Mouse (Mus musculus): ENCODE results near the gene D030056L22Rik. TPM values are rescaled to one million over a fixed set of nuclear protein-coding genes. Genes with fewer than 3 reads are reported as not detected.
A peak's percentile ranks its signal among the peaks of the same experiment; 100 is the strongest.
"Not testable (repeated sequence)": the region's sequence is repeated elsewhere in the genome, so short reads cannot be mapped to it uniquely, and the experiment has no call there.

Gene D030056L22Rik
- polyA plus RNA-seq, 1 experiment: 19.3 TPM

GRCm38 (mm10) chr19:18692176-18692575 is 20.8 kb upstream of the D030056L22Rik start:
- no peak for TF ChIP-seq CTCF (IDR thresholded peaks at IDR 0.05; ENCODE audit: borderline replicate concordance, insufficient read depth, low read length)
- no peak for TF ChIP-seq POLR2A (IDR thresholded peaks at IDR 0.05; ENCODE audit: low read depth, low read length)
- Histone ChIP-seq H3K27ac (ENCODE audit: insufficient read depth, low read length) (no peak overlapping the region), H3K4me1 (ENCODE audit: control insufficient read depth, insufficient read depth, low read length) (no peaks in the 10 kb centered on the region), H3K4me3 (ENCODE audit: insufficient read depth, low read length) (no peak overlapping the region)

GRCm38 (mm10) chr19:18692768-18693167 is 20.2 kb upstream of the D030056L22Rik start:
- TF ChIP-seq POLR2A (IDR thresholded peaks at IDR 0.05; ENCODE audit: low read depth, low read length): no peak
- no peak for TF ChIP-seq CTCF (IDR thresholded peaks at IDR 0.05; ENCODE audit: borderline replicate concordance, insufficient read depth, low read length)
- no peak overlapping the region for H3K27ac ChIP-seq (ENCODE audit: insufficient read depth, low read length)
- no peak overlapping the region for H3K4me3 ChIP-seq (ENCODE audit: insufficient read depth, low read length)
- H3K4me1 ChIP-seq (ENCODE audit: control insufficient read depth, insufficient read depth, low read length): no peaks in the 10 kb centered on the region

GRCm38 (mm10) chr19:18695116-18695515 is 17.9 kb upstream of the D030056L22Rik start:
- no peak overlapping the region for H3K4me3 ChIP-seq (ENCODE audit: insufficient read depth, low read length)
- H3K27ac ChIP-seq (ENCODE audit: insufficient read depth, low read length): no peak overlapping the region
- H3K4me1 ChIP-seq (ENCODE audit: control insufficient read depth, insufficient read depth, low read length): no peaks in the 10 kb centered on the region
- TF ChIP-seq CTCF (IDR thresholded peaks at IDR 0.05; ENCODE audit: borderline replicate concordance, insufficient read depth, low read length) (no peak), POLR2A (IDR thresholded peaks at IDR 0.05; ENCODE audit: low read depth, low read length) (no peak)

GRCm38 (mm10) chr19:18695552-18695951 is 17.4 kb upstream of the D030056L22Rik start:
- no peak overlapping the region for H3K27ac ChIP-seq (ENCODE audit: insufficient read depth, low read length)
- TF ChIP-seq CTCF (IDR thresholded peaks at IDR 0.05; ENCODE audit: borderline replicate concordance, insufficient read depth, low read length): no peak
- no peak for TF ChIP-seq POLR2A (IDR thresholded peaks at IDR 0.05; ENCODE audit: low read depth, low read length)
- no peaks in the 10 kb centered on the region for H3K4me1 ChIP-seq (ENCODE audit: control insufficient read depth, insufficient read depth, low read length)
- no peak overlapping the region for H3K4me3 ChIP-seq (ENCODE audit: insufficient read depth, low read length)

- Histone ChIP-seq H3K4me3 (ENCODE audit: insufficient read depth, low read length) (no peak overlapping the region), H3K27ac (ENCODE audit: insufficient read depth, low read length) (no peak overlapping the region)
- TF ChIP-seq POLR2A (IDR thresholded peaks at IDR 0.05; ENCODE audit: low read depth, low read length) (no peak), CTCF (IDR thresholded peaks at IDR 0.05; ENCODE audit: borderline replicate concordance, insufficient read depth, low read length) (no peak)
Observed at GRCm38 (mm10) chr19:18708101-18708500, 4.9 kb upstream of the D030056L22Rik start.

GRCm38 (mm10) chr19:18710903-18711302 is 2.1 kb upstream of the D030056L22Rik start:
- Histone ChIP-seq H3K4me1 (ENCODE audit: control insufficient read depth, insufficient read depth, low read length) (peaks cover 6% of the 10 kb centered on the region; the same call in 1 of the 2 replicates), H3K4me3 (ENCODE audit: insufficient read depth, low read length) (no peak overlapping the region), H3K27ac (ENCODE audit: insufficient read depth, low read length) (no peak overlapping the region)
- TF ChIP-seq POLR2A (IDR thresholded peaks at IDR 0.05; ENCODE audit: low read depth, low read length) (no peak), CTCF (IDR thresholded peaks at IDR 0.05; ENCODE audit: borderline replicate concordance, insufficient read depth, low read length) (no peak)

More at GRCm38 (mm10) chr19:18708101-18708500, 4.9 kb upstream of the D030056L22Rik start:
- no peaks in the 10 kb centered on the region for H3K4me1 ChIP-seq (ENCODE audit: control insufficient read depth, insufficient read depth, low read length)

GRCm38 (mm10) chr19:18711589-18711988 is 1.4 kb upstream of the D030056L22Rik start:
- H3K27ac ChIP-seq (ENCODE audit: insufficient read depth, low read length): no peak overlapping the region
- peaks cover 6% of the 10 kb centered on the region; the same call in 1 of the 2 replicates for H3K4me1 ChIP-seq (ENCODE audit: control insufficient read depth, insufficient read depth, low read length)
- no peak for TF ChIP-seq POLR2A (IDR thresholded peaks at IDR 0.05; ENCODE audit: low read depth, low read length)
- TF ChIP-seq CTCF (IDR thresholded peaks at IDR 0.05; ENCODE audit: borderline replicate concordance, insufficient read depth, low read length): no peak
- H3K4me3 ChIP-seq (ENCODE audit: insufficient read depth, low read length): no peak overlapping the region

- TF ChIP-seq CTCF (IDR thresholded peaks at IDR 0.05; ENCODE audit: borderline replicate concordance, insufficient read depth, low read length) (no peak), POLR2A (IDR thresholded peaks at IDR 0.05; ENCODE audit: low read depth, low read length) (no peak)
- Histone ChIP-seq H3K4me3 (ENCODE audit: insufficient read depth, low read length) (peak overlapping the region; percentile 64), H3K4me1 (ENCODE audit: control insufficient read depth, insufficient read depth, low read length) (peaks cover 6% of the 10 kb centered on the region; the same call in 1 of the 2 replicates), H3K27ac (ENCODE audit: insufficient read depth, low read length) (peak overlapping the region; percentile 92)
Observed at GRCm38 (mm10) chr19:18712153-18712865, 684 bp upstream of the D030056L22Rik start.

GRCm38 (mm10) chr19:18713357-18713756 is 364 bp downstream of the D030056L22Rik start:
- H3K4me3 ChIP-seq (ENCODE audit: insufficient read depth, low read length): peak overlapping the region; percentile 98
- H3K27ac ChIP-seq (ENCODE audit: insufficient read depth, low read length); H3K4me1 ChIP-seq (ENCODE audit: control insufficient read depth, insufficient read depth, low read length): not testable (repeated sequence)

- peaks cover 6% of the 10 kb centered on the region; the same call in 1 of the 2 replicates for H3K4me1 ChIP-seq (ENCODE audit: control insufficient read depth, insufficient read depth, low read length)
- TF ChIP-seq CTCF (IDR thresholded peaks at IDR 0.05; ENCODE audit: borderline replicate concordance, insufficient read depth, low read length) (no peak), POLR2A (IDR thresholded peaks at IDR 0.05; ENCODE audit: low read depth, low read length) (no peak)
- H3K4me3 ChIP-seq (ENCODE audit: insufficient read depth, low read length): no peak overlapping the region
- H3K27ac ChIP-seq (ENCODE audit: insufficient read depth, low read length): no peak overlapping the region
Observed at GRCm38 (mm10) chr19:18716374-18716773, 3.4 kb downstream of the D030056L22Rik start.
